Mouse (Mus musculus) lung, postnatal 36 days (tissue): ENCODE data around the gene Mob4.
A peak's percentile ranks its signal among the peaks of the same experiment; 100 is the strongest.

ENCODE experiments used
- DNase-seq: peaks from one replicate; pipeline ENCODE4 v3.0.0; 2022; ENCODE audit warnings: mixed read lengths

The Mob4 gene

GRCm38 (mm10) chr1:55192015-55192414, 61.0 kb downstream of the Mob4 start:
- peak; percentile 22 for DNase-seq

DNA sequence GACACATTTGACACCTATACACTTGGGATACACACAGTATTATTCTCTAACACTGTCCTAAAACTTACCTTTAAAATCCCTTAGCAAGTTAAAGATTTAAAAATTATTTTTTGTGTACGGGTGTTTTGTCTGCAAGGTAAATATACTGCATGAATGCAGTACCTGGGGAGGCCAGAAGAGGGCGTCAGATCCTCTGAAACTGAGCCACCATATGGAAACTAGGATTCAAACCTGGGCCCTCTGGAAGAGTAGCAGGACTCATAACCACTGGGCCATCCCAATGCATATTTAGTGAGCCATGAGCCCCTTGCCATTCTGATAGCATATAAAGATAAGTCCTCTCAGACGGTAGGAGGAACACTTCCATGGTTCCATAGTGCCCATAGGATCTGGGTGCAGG, 61.8 kb downstream of the Mob4 start:
- peak; percentile 55 for DNase-seq

- DNase-seq, result peak; percentile 86
Measured at GRCm38 (mm10) chr1:55193316-55193715, 62.3 kb downstream of the Mob4 start.

DNA sequence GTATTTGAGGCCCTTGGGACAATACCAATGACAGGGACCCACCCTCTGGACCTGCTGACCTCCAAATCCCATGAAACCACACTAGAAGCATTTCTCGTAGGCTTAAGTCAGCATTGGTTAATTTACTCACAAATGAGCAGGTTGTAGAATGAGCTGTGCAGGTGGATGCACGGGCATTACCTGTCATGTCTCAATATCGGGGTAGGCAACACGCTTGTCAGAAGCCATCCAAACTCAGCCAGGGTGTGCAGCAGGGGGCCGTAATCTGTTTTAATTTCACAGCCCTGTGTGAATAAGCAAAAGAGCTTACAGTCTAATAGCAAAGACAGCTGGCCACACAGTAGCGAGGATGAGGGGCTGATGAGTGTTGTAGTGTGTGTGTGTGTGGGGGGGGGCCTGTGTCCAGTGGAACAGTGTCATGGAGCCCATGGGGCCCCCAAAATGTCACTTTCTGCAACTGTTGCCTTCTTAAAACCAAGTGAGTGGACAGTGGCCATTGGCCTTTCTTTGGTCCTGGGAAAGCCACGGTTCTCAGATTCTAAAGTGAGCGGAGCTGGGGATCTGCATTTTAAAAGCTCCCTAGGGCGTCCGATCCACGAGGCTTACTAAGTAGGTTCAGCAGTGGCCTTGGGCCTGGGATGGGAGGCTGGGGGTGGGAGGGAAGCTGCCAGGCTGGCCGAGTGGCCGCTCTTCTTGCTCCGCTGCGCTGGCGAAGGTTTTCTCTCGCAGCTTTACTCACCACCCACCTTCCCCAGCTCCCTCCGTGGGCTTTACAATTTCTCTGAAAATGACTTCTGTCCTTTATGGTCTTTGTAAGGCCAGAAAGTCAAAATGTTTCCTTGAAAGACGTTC, 63.3 kb downstream of the Mob4 start:
- no peak for DNase-seq

DNA sequence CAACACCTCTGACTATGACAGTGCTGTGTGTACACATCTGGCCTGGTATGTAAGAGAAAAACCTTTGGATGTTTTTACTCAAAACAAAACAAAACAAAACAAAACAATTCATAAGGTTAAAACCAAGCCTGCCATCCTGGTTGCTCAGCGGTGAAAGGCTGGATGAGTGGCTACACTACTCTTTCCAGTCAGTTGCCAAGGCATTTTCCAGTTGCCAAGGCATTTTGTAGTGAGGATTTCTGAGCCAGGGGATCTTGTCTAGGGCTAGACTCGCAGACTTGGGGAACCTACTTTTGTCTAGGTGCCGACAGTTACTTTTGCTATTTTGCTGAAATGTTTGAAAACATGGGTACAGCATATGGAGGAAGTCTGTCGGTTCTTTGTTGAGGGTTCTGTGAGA, 64.0 kb downstream of the Mob4 start:
- no peak for DNase-seq

DNA sequence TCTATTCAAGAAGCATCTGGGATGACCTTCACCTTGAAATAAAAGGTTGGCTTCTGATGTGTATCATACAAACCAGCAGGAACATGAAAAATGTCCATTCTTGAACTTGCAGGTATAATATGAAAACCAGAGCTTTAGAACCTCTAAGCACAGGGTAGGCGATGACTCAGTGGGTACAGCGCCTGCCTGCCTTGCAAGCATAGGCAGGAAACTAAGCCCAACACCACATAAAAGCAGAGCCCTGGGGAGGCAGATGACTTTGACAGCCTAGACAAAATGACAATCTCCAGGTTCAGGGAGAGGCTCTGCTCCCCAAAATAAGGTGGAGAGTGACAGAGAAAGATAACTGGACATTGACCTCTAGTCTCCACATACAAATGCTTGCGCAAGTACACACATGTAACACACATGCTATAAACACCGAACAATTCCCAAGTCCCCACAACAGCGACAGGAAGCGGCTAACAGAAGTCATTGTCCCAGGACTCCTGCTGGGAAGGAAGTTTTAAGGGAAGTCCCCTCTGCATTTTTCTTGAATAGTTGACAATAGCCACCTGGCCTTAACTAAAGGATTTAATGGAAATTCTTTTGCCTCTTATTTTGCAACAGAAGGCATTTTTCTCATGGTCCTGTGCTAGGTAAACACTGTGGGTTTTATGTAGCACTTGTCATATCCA, 65.4 kb downstream of the Mob4 start:
- no peak for DNase-seq

DNA sequence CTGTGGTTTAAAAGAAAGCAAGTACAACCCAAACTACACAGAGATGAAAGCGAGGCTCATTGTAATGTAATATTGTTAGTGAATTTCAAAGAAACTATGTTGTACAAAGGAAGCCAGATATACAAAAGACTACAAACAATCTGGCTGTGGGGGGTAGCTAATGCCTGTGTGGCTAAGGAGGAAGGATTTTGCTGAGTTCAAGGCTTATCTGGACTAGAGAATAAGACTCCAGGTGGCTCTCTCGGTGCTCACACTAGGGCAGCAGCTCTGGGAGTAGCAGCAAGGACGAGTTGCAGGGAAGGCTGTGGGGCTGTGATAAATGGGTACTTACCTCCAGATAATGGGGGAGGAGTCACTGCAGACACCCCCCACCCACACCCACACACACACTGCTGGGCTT, 67.7 kb downstream of the Mob4 start:
- no peak for DNase-seq

- DNase-seq, result peak; percentile 47
Measured at GRCm38 (mm10) chr1:55201850-55202752, 71.1 kb downstream of the Mob4 start.
